ENCODE assay signal across 26 mouse cellular contexts in genomic region chr3:9373896-9374295, GRCm38 (mm10).
DNase-seq lines count a peak whose midpoint lies in the region; ATAC-seq and TF ChIP-seq lines count a peak whose summit lies in the region.
"Had no signal": no experiment of that assay in that cellular context is flagged by ENCODE, and none has a peak within 500 bp of the region (broad histone marks: within the 10 kb centered on the region; RNA-seq: fewer than 3 reads in every experiment).

No protein-coding gene starts in this region.

- H3K36me3 ChIP-seq in midbrain, postnatal 0 days (ENCODE audit: insufficient read depth, low read length): no peaks in the 10 kb centered on the region
- no peaks in the 10 kb centered on the region for H3K36me3 ChIP-seq in midbrain, embryonic 13.5 days
- H3K36me3 ChIP-seq: embryonic facial prominence, embryonic 12.5 days; embryonic facial prominence, embryonic 15.5 days; heart, embryonic 10.5 days; heart, embryonic 13.5 days had no signal

- H3K27me3 ChIP-seq in midbrain, postnatal 0 days (ENCODE audit: insufficient read depth, low read length): no peaks in the 10 kb centered on the region
- no peaks in the 10 kb centered on the region for H3K27me3 ChIP-seq in midbrain, embryonic 13.5 days
- peaks cover 13% of the 10 kb centered on the region for H3K27me3 ChIP-seq in Patski
- H3K27me3 ChIP-seq: embryonic facial prominence, embryonic 12.5 days; embryonic facial prominence, embryonic 15.5 days; heart, embryonic 13.5 days had no signal

- H3K27ac ChIP-seq in midbrain, postnatal 0 days (ENCODE audit: low read depth, low read length): no peak overlapping the region
- H3K27ac ChIP-seq in midbrain, embryonic 13.5 days: no peak overlapping the region
- H3K27ac ChIP-seq: embryonic facial prominence, embryonic 12.5 days; embryonic facial prominence, embryonic 15.5 days; heart, adult 2 months; heart, embryonic 10.5 days; heart, embryonic 13.5 days; hindbrain, embryonic 14.5 days; hindbrain, postnatal 0 days had no signal

- H3K9ac ChIP-seq in midbrain, postnatal 0 days (replicated peaks; ENCODE audit: low read length, poor library complexity, severe bottlenecking): no peak overlapping the region
- no peak overlapping the region for H3K9ac ChIP-seq in midbrain, embryonic 13.5 days (replicated peaks)
- H3K9ac ChIP-seq: embryonic facial prominence, embryonic 12.5 days; embryonic facial prominence, embryonic 15.5 days; forebrain, postnatal 0 days; heart, embryonic 13.5 days; hindbrain, embryonic 14.5 days had no signal

- DNase-seq in frontal cortex, postnatal 14 days (ENCODE audit: low spot score in 2 of 2): no peak
- peak; percentile 8 for DNase-seq in midbrain, postnatal 0 days (ENCODE audit: low spot score)
- DNase-seq in Patski (ENCODE audit: low read depth, low spot score): peak; percentile 15
- peak; percentile 64 for DNase-seq in brain, adult 2 months (ENCODE audit: low read depth, low spot score)
- DNase-seq: adrenal gland, adult 8-10 months; adrenal gland, postnatal 25 days; cerebellum, adult 18-20 months; cerebellum, adult 9-11 months; forebrain, postnatal 0 days; gastrocnemius, postnatal 10 days; gastrocnemius, postnatal 36 days; heart, adult 2 months; heart, postnatal 14 days; heart, postnatal 4 days had no signal

- H3K4me1 ChIP-seq in midbrain, postnatal 0 days (ENCODE audit: insufficient read depth, low read length): no peaks in the 10 kb centered on the region
- H3K4me1 ChIP-seq in midbrain, embryonic 13.5 days (replicated peaks): no peaks in the 10 kb centered on the region
- H3K4me1 ChIP-seq: embryonic facial prominence, embryonic 12.5 days; embryonic facial prominence, embryonic 15.5 days; heart, embryonic 10.5 days; heart, embryonic 13.5 days had no signal

- 0 out of 2 replicates have a peak, but pooled peaks cover 3% of the 10 kb centered on the region for H3K9me3 ChIP-seq in midbrain, postnatal 0 days (ENCODE audit: low read length)
- H3K9me3 ChIP-seq in midbrain, embryonic 13.5 days: no peaks in the 10 kb centered on the region
- H3K9me3 ChIP-seq: embryonic facial prominence, embryonic 12.5 days; embryonic facial prominence, embryonic 15.5 days had no signal

- H3K4me2 ChIP-seq in midbrain, postnatal 0 days (ENCODE audit: low read depth, low read length, poor library complexity, severe bottlenecking): no peak overlapping the region
- H3K4me2 ChIP-seq in midbrain, embryonic 13.5 days (replicated peaks): no peak overlapping the region
- H3K4me2 ChIP-seq: embryonic facial prominence, embryonic 12.5 days; embryonic facial prominence, embryonic 15.5 days; heart, embryonic 13.5 days; hindbrain, embryonic 14.5 days had no signal

- in situ Hi-C loops in Patski (cut with MboI; ENCODE audit: low pct_unique_long_range_greater_than_20kb): no loop called here

- POLR2A ChIA-PET in Patski (lab: Charles Lee): no interaction called here

- CTCF ChIA-PET in Patski (lab: Charles Lee): interaction anchor here (1.0 to 1.6 kb wide), 3 partner anchors 24 to 174 kb away, joined by 3 to 4 read pairs (median 3); no protein-coding TSS in a partner anchor

- TF ChIP-seq CTCF in midbrain, postnatal 0 days (IDR thresholded peaks at IDR 0.05): no peak
- TF ChIP-seq CTCF in Patski (IDR thresholded peaks at IDR 0.05): no peak

- no peak overlapping the region for H3K4me3 ChIP-seq in midbrain, postnatal 0 days (ENCODE audit: low read depth, low read length)
- H3K4me3 ChIP-seq in midbrain, embryonic 13.5 days (replicated peaks): no peak overlapping the region
- H3K4me3 ChIP-seq: embryonic facial prominence, embryonic 12.5 days; embryonic facial prominence, embryonic 15.5 days; heart, adult 2 months; heart, embryonic 10.5 days; heart, embryonic 13.5 days had no signal

- 84% methylated on average over 1 of the region's 1 CpGs for WGBS in midbrain, postnatal 0 days
- WGBS in midbrain, embryonic 13.5 days: 86% methylated on average over 1 of the region's 1 CpGs

- ATAC-seq in frontal cortex, adult (ENCODE audit: low TSS enrichment): peak; percentile 72
- ATAC-seq in midbrain, postnatal 0 days (ENCODE audit: low FRiP score): no peak
- no peak for ATAC-seq in midbrain, embryonic 13.5 days
- ATAC-seq in Patski: no peak
- ATAC-seq in inflammation-experienced regulatory T-cells, adult 6 months: no peak
- ATAC-seq: activated CD4-positive, CD25-positive, alpha-beta regulatory T cell, adult 4 months; CD4-positive, CD25-positive, alpha-beta regulatory T cell, adult 4 months; forebrain, embryonic 14.5 days; forebrain, postnatal 0 days; hindbrain, postnatal 0 days had no signal

Comparison
In these comparisons a context has a peak if more than half of its experiments do, and no peak if none do; other contexts are left out.
1. DNase-seq: peak in midbrain, postnatal 0 days (single experiment), Patski (single experiment) and brain, adult 2 months (single experiment); none in frontal cortex, postnatal 14 days (0 of 2).